Mouse (Mus musculus): ENCODE measurements around the gene Itpkb.

GRCm38 (mm10) chr1:180290358-180290757 lies 39.9 kb upstream of the Itpkb start:
- TF ChIP-seq CTCF (IDR thresholded peaks at IDR 0.05; ENCODE audit: extremely low read depth, insufficient read depth, low read length) (no peak), POLR2A (IDR thresholded peaks at IDR 0.05; ENCODE audit: extremely low read depth, insufficient read depth, low read length) (no peak)

Data from cortical plate, adult 2 months (tissue).